Mouse (Mus musculus) kidney, embryonic 16.5 days (tissue): ENCODE measurements around the gene Gja1. TPM values are rescaled to one million over a fixed set of nuclear protein-coding genes. Genes with fewer than 3 reads are reported as not detected.

Source experiments
- ATAC-seq: fragments of 200-750 bp; cut with Nextera tagmentation; 2 replicates; pipeline ENCODE4 v1.8.0; 2017; ENCODE audit warnings: moderate TSS enrichment; ENCODE audit not compliant: low FRiP score, low TSS enrichment
- H3K27ac ChIP-seq: fragments of 300-500 bp; sonication (generic); 2 replicates; pipeline ENCODE4 v1.5.1; 2014; ENCODE audit warnings: low read length
- H3K27me3 ChIP-seq: fragments of 300-500 bp; sonication (generic); 2 replicates; pipeline ENCODE4 v1.6.1; 2014; ENCODE audit warnings: low read length, control low read depth, mixed read lengths; ENCODE audit not compliant: insufficient read depth
- H3K36me3 ChIP-seq: fragments of 300-500 bp; sonication (generic); 2 replicates; pipeline ENCODE4 v1.6.1; 2014; ENCODE audit warnings: low read length, control low read depth, mixed read lengths; ENCODE audit not compliant: insufficient read depth
- H3K4me1 ChIP-seq: fragments of 300-500 bp; sonication (generic); 2 replicates; pipeline ENCODE4 v1.6.1; 2014; ENCODE audit warnings: low read length, control low read depth, mixed read lengths; ENCODE audit not compliant: insufficient read depth
- H3K4me2 ChIP-seq: fragments of 300-500 bp; sonication (generic); replicated peaks from 2 replicates; pipeline ENCODE4 v1.6.1; 2014; ENCODE audit warnings: low read depth, low read length
- H3K4me3 ChIP-seq: fragments of 300-500 bp; sonication (generic); 2 replicates; pipeline ENCODE4 v1.5.1; 2014; ENCODE audit warnings: mild to moderate bottlenecking, low read length
- H3K9ac ChIP-seq: fragments of 300-500 bp; sonication (generic); replicated peaks from 2 replicates; pipeline ENCODE4 v1.6.1; 2014; ENCODE audit warnings: low read length
- H3K9me3 ChIP-seq: fragments of 300-500 bp; sonication (generic); 2 replicates; pipeline ENCODE4 v1.6.1; 2016; ENCODE audit warnings: low read length, control low read depth
- WGBS: fragments of 180-500 bp; shearing (Covaris S2); extraction: QIAGEN DNeasy Blood & Tissue Kit; methylation state at CpG from one replicate; pipeline ENCODE4 v1.1.7; 2014; 5-methylcytosine and 5-hydroxymethylcytosine counted together
- polyA plus RNA-seq: library from polyadenylated mRNA; unstranded; fragments of >200 nt; fragmentation: Nextera tagmentation; extraction: Ambion mirVana; gene quantifications from 2 replicates; pipeline ENCODE4 v1.2.1, GENCODE M21; 2015

Gene Gja1
- polyA plus RNA-seq, 1 experiment from 2014 or later, result 129 TPM

GRCm38 (mm10) chr10:56432390-56432709 is 55.2 kb downstream of the Gja1 start:
- Histone ChIP-seq H3K4me1 (peaks cover 9% of the 10 kb centered on the region), H3K27ac (peak overlapping the region; percentile 80; the same call in 1 of the 2 replicates), H3K27me3 (no peaks in the 10 kb centered on the region), H3K9ac (no peak overlapping the region), H3K4me3 (no peak overlapping the region; the same call in 1 of the 2 replicates), H3K9me3 (no peaks in the 10 kb centered on the region), H3K36me3 (no peaks in the 10 kb centered on the region), H3K4me2 (peak overlapping the region; percentile 63; the same call in 1 of the 2 replicates)
- ATAC-seq, result no peak
- WGBS, result 43% methylated on average over 6 of the region's 6 CpGs

- 47% methylated on average over 11 of the region's 11 CpGs for WGBS
- Histone ChIP-seq H3K36me3 (no peaks in the 10 kb centered on the region), H3K9ac (no peak overlapping the region), H3K27ac (peak overlapping the region; percentile 38; the same call in 1 of the 2 replicates), H3K27me3 (no peaks in the 10 kb centered on the region), H3K4me3 (no peak overlapping the region), H3K4me1 (peaks cover 4% of the 10 kb centered on the region), H3K9me3 (no peaks in the 10 kb centered on the region), H3K4me2 (0 out of 2 replicates have a peak overlapping the region, but pooled peaks have one; percentile 4)
- no peak for ATAC-seq
Observed at GRCm38 (mm10) chr10:56437290-56437689, 60.2 kb downstream of the Gja1 start.

- no peak overlapping the region for H3K4me2 ChIP-seq
- no peaks in the 10 kb centered on the region for H3K27me3 ChIP-seq
- H3K9ac ChIP-seq, result no peak overlapping the region
- H3K4me3 ChIP-seq, result no peak overlapping the region
- no peaks in the 10 kb centered on the region for H3K9me3 ChIP-seq
- H3K4me1 ChIP-seq, result peaks cover 3% of the 10 kb centered on the region; the same call in 1 of the 2 replicates
- ATAC-seq, result no peak
- WGBS, result 79% methylated on average over 4 of the region's 4 CpGs
- no peak overlapping the region for H3K27ac ChIP-seq
- H3K36me3 ChIP-seq, result no peaks in the 10 kb centered on the region
Observed at GRCm38 (mm10) chr10:56439638-56440037, 62.5 kb downstream of the Gja1 start.

GRCm38 (mm10) chr10:56444457-56444856 is 67.3 kb downstream of the Gja1 start:
- Histone ChIP-seq H3K36me3 (no peaks in the 10 kb centered on the region), H3K4me3 (no peak overlapping the region), H3K9ac (no peak overlapping the region), H3K27ac (no peak overlapping the region), H3K27me3 (no peaks in the 10 kb centered on the region), H3K9me3 (no peaks in the 10 kb centered on the region), H3K4me2 (no peak overlapping the region), H3K4me1 (no peaks in the 10 kb centered on the region)
- no peak for ATAC-seq
- 48% methylated on average over 2 of the region's 2 CpGs for WGBS

- Histone ChIP-seq H3K27ac (no peak overlapping the region), H3K4me1 (no peaks in the 10 kb centered on the region), H3K36me3 (no peaks in the 10 kb centered on the region), H3K4me2 (no peak overlapping the region), H3K9me3 (no peaks in the 10 kb centered on the region), H3K4me3 (no peak overlapping the region), H3K27me3 (no peaks in the 10 kb centered on the region), H3K9ac (no peak overlapping the region)
- WGBS, result 62% methylated on average over 4 of the region's 4 CpGs
- no peak for ATAC-seq
Observed at GRCm38 (mm10) chr10:56449030-56449429, 71.9 kb downstream of the Gja1 start.

Other genes with a start within 250 kb of the Gja1 start
- 3.9 and 4.5 TPM in 2 replicates for gene Tbc1d32, start 148.6 kb upstream of the Gja1 start, polyA plus RNA-seq